Mouse (Mus musculus) G1E (cell line): ENCODE measurements around the gene Gm10277. TPM values are rescaled to one million over a fixed set of nuclear protein-coding genes. Genes with fewer than 3 reads are reported as not detected.

Source experiments
- ATAC-seq: 2 replicates; pipeline ENCODE4 v1.8.0; 2016; ENCODE audit warnings: mild to moderate bottlenecking; ENCODE audit not compliant: insufficient number of reproducible peaks, poor library complexity, low FRiP score, severe bottlenecking; ENCODE audit errors: extremely low read depth
- DNase-seq: peaks from one replicate; pipeline ENCODE4 v3.0.0; 2012; ENCODE audit warnings: low spot score
- H3K27me3 ChIP-seq: 2 replicates; pipeline ENCODE4 v1.6.1; 2012; ENCODE audit warnings: mild to moderate bottlenecking, low read length, inconsistent platforms; ENCODE audit not compliant: insufficient read depth
- H3K36me3 ChIP-seq: replicated peaks from 2 replicates; pipeline ENCODE3; 2012; ENCODE audit warnings: mild to moderate bottlenecking, inconsistent platforms
- H3K4me1 ChIP-seq: 2 replicates; pipeline ENCODE4 v1.6.1; 2012; ENCODE audit warnings: low read depth, low read length, inconsistent platforms, mixed read lengths; ENCODE audit not compliant: insufficient read depth
- H3K4me3 ChIP-seq: 2 replicates; pipeline ENCODE4 v1.5.1; 2012; ENCODE audit warnings: low read depth, mild to moderate bottlenecking, inconsistent platforms, low read length, moderate library complexity, mixed read lengths
- H3K9me3 ChIP-seq: replicated peaks from 2 replicates; pipeline ENCODE4 v1.6.1; 2012; ENCODE audit warnings: inconsistent platforms
- CTCF ChIP-seq: IDR thresholded peaks from 2 replicates; pipeline ENCODE4 v1.5.1; 2012; ENCODE audit warnings: low read depth, low read length, inconsistent platforms, mixed read lengths
- GATA1 ChIP-seq: IDR thresholded peaks from 2 replicates; pipeline ENCODE4 v1.6.1; 2012; ENCODE audit warnings: borderline replicate concordance, low read length, inconsistent platforms, mixed read lengths
- GATA2 ChIP-seq: IDR thresholded peaks from 2 replicates; pipeline ENCODE4 v1.6.1; 2012; ENCODE audit warnings: low read depth, low read length, inconsistent platforms, borderline replicate concordance
- POLR2AphosphoS5 ChIP-seq: IDR thresholded peaks from 2 replicates; pipeline ENCODE4 v1.6.1; 2012; ENCODE audit warnings: low read depth, low read length, inconsistent platforms; ENCODE audit not compliant: insufficient replicate concordance
- TAL1 ChIP-seq: conservative IDR thresholded peaks from 2 replicates; pipeline ENCODE4 v1.6.1; 2012; ENCODE audit warnings: low read depth, low read length, inconsistent platforms, mixed read lengths
- polyA plus RNA-seq: library from polyadenylated mRNA; stranded (reverse); fragments of >175 nt; gene quantifications from 2 replicates; pipeline ENCODE4 v1.2.3, GENCODE M21; 2012
- total RNA-seq, 2 experiments: library from RNA; stranded (forward) in 1 of 2; stranded (reverse) in 1 of 2; fragments of 200-1000 nt in 1 of 2; fragments of >200 nt in 1 of 2; fragmentation: Nextera tagmentation in 1 of 2; gene quantifications; 2 replicates each; pipeline ENCODE4 v1.2.3; 2014 to 2017

The Gm10277 gene
- total and polyA plus RNA-seq, 3 experiments: 0.33 TPM; not detected in 2

DNA sequence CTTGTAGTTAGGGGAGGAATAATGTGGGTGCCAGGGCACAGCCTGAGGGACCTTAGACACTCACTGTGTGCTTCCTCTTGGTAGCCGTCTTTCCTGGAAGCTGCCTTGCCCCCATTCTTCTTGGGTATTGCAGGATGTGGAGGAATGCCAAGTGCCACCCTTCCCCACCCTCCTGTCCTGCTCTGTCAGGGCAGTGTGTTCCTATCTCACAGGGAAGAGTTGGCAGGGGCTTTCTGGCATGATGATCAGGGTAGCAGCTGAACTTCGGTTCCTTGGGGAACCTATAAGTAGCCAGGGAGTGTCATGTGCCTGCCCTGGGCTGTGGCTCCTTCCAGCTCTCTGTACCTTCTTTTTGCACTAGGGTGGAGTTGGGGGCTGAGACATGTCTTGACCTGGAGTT, 26.4 kb upstream of the Gm10277 start:
- peaks cover 94% of the 10 kb centered on the region for H3K36me3 ChIP-seq
- TF ChIP-seq TAL1 (no peak), CTCF (no peak), POLR2AphosphoS5 (no peak), GATA1 (no peak), GATA2 (no peak)
- H3K27me3 ChIP-seq: no peaks in the 10 kb centered on the region
- peaks cover 2% of the 10 kb centered on the region; the same call in 1 of the 2 replicates for H3K4me1 ChIP-seq
- DNase-seq (no peak), ATAC-seq (no peak)
- no peaks in the 10 kb centered on the region for H3K9me3 ChIP-seq
- no peak overlapping the region for H3K4me3 ChIP-seq

DNA sequence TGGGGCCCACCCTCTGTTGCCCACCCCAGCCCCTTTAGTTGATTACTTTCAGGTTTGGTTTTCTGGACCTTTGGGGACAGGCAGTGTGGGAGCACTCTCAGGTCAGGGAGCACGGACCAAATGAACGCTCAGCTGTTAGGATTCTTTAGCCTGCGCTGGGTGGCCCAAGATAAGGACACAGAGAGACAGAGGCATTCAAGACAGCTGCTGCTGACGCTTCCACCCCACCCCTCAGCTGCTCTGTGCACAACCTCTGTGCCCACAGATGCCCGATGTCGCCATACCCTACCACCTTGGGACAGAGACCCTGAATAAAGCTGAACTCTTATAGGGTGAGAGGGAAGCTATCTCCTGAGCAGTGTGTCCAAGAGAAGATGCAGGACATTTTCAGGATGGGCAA, 22.5 kb upstream of the Gm10277 start:
- H3K36me3 ChIP-seq: peaks cover 81% of the 10 kb centered on the region
- H3K9me3 ChIP-seq: no peaks in the 10 kb centered on the region
- TF ChIP-seq GATA2 (no peak), CTCF (no peak), GATA1 (no peak), POLR2AphosphoS5 (no peak), TAL1 (no peak)
- ATAC-seq (no peak), DNase-seq (no peak)
- H3K27me3 ChIP-seq: no peaks in the 10 kb centered on the region
- peaks cover 18% of the 10 kb centered on the region for H3K4me1 ChIP-seq
- H3K4me3 ChIP-seq: no peak overlapping the region

DNA sequence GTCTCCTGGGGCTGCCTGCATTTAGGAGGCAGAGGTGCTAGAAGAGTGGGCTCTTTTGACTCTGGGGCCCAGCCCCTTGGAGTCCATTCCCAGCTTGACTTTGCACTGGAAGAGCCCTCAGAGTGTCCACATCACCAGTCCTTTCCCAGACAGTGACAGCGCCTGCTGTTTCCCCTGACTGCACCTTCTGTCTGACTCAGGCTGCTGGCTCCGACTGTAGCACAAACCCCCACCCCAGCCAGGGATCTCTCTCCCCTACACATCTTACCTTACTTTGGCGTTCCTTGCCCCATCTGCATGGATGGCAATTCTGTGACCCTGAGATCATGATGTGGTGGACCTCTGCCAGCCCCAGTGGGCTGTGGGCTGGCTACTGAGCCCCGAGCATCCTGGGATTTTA, 21.7 kb upstream of the Gm10277 start:
- TF ChIP-seq TAL1 (no peak), GATA1 (no peak), CTCF (no peak), GATA2 (no peak), POLR2AphosphoS5 (no peak)
- DNase-seq (no peak), ATAC-seq (no peak)
- Histone ChIP-seq H3K27me3 (no peaks in the 10 kb centered on the region), H3K4me1 (peaks cover 18% of the 10 kb centered on the region), H3K36me3 (peaks cover 78% of the 10 kb centered on the region), H3K4me3 (no peak overlapping the region), H3K9me3 (no peaks in the 10 kb centered on the region)

DNA sequence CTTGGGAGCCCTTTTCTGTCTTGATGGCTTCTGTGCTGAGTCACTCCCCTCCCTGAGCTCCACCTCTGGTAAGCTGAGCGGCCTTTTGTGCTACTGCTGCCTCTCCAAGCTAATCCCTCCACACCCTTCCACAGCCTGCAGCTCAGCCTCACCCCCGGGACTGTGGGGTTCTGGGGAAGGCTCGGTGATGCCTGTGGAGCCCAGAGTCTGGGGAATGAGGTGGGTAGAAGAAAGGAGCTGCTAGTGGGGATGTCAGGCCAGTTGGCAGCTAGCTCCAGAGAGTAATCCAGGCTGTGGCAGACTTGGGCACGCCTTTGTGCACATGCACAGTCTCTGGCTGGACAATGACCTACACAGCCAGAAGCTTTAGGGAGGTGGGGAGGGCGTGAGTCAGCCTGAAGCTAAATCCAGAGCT, 20.5 kb upstream of the Gm10277 start:
- 0 out of 2 replicates have a peak, but pooled peaks have one; percentile 8 for ATAC-seq
- H3K4me1 ChIP-seq: peaks cover 22% of the 10 kb centered on the region
- H3K36me3 ChIP-seq: peaks cover 75% of the 10 kb centered on the region
- no peak for DNase-seq
- no peaks in the 10 kb centered on the region for H3K9me3 ChIP-seq
- H3K27me3 ChIP-seq: no peaks in the 10 kb centered on the region
- no peak overlapping the region for H3K4me3 ChIP-seq
- TF ChIP-seq GATA2: no peak
- no peak for TF ChIP-seq POLR2AphosphoS5
- no peak for TF ChIP-seq GATA1
- no peak for TF ChIP-seq CTCF
- TF ChIP-seq TAL1: no peak

DNA sequence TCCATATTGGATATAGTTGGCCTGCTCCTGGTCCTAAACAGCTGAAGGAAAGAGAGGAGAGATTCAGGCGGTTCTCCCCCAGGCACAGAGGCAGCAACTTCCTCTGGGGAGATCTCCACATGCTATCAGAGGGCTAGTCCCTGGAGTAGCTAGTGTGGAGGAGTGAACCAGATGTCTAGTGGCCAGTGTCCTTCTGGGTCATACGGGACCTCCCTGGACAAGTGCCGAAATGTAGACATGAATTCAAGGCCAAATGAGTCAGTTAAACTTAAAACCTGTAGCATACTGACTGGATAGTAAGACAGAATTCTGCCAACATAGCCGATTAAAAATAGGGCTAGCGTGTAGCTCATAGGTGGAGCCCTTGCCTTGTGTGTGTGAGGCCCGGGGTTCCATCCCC, 19.3 kb upstream of the Gm10277 start:
- TF ChIP-seq CTCF: no peak
- no peak for TF ChIP-seq TAL1
- no peak for TF ChIP-seq GATA1
- no peak for TF ChIP-seq GATA2
- no peaks in the 10 kb centered on the region for H3K27me3 ChIP-seq
- ATAC-seq (no peak), DNase-seq (no peak)
- peaks cover 76% of the 10 kb centered on the region for H3K36me3 ChIP-seq
- H3K4me1 ChIP-seq: peaks cover 30% of the 10 kb centered on the region
- no peak overlapping the region for H3K4me3 ChIP-seq
- H3K9me3 ChIP-seq: no peaks in the 10 kb centered on the region

DNA sequence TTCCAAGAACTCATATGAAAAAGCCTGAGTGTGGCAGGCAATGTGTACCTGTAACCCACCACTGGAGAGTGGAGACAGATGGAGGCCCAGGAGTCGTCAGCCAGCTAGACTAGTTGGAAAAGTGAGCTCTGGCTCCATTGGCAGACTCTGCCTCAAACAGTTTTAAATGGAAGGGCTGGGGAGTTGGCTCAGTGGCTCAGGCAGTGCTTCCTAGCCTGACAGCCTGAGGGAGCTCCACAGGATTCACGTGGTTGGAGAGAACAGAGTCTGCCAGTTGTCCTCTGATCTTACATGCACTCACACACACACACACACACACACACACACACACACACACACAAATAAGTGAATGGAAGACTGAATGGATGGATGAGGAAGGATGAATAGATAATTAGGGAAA, 18.7 kb upstream of the Gm10277 start:
- no peak for ATAC-seq
- no peak for DNase-seq
- Histone ChIP-seq H3K36me3 (peaks cover 76% of the 10 kb centered on the region), H3K4me3 (no peak overlapping the region), H3K27me3 (no peaks in the 10 kb centered on the region), H3K4me1 (peaks cover 35% of the 10 kb centered on the region), H3K9me3 (no peaks in the 10 kb centered on the region)
- TF ChIP-seq CTCF (no peak), GATA1 (no peak), GATA2 (no peak), POLR2AphosphoS5 (no peak), TAL1 (no peak)

DNA sequence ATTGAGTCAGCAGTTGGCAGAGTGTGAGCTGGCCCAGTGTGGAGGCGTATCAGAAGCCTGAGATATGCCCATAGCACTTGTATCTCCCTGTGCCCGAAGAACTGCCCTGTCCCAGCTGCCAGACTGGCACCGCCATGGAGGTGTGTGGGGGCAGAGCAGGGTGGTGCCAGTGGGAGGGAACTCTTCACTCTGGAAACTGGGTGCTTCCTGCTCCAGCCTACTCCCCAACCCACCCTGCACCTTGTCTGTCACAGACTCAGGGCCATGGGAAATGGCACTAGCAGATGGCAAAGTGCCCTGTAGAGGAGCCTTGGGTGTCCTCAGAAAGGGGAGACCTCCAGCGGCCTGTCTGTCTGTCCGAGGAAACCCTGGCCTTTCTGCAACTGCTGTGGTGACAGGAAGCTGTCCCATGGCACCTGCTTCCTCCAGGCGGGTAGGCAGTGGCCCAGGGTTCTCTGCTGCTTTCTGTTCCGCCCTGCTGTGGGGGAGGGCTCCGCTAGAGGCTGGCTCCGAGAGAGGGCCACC, 14.9 kb upstream of the Gm10277 start:
- no peaks in the 10 kb centered on the region for H3K9me3 ChIP-seq
- peaks cover 32% of the 10 kb centered on the region for H3K4me1 ChIP-seq
- no peak for TF ChIP-seq GATA2
- no peak for TF ChIP-seq TAL1
- TF ChIP-seq CTCF: no peak
- no peak for TF ChIP-seq POLR2AphosphoS5
- no peak for TF ChIP-seq GATA1
- no peaks in the 10 kb centered on the region for H3K27me3 ChIP-seq
- DNase-seq (no peak), ATAC-seq (no peak)
- no peak overlapping the region for H3K4me3 ChIP-seq
- peaks cover 66% of the 10 kb centered on the region for H3K36me3 ChIP-seq
